Mouse (Mus musculus) E14TG2a.4 (cell line): ENCODE results near the gene Ubald2.

ENCODE experiments used
- H3K27me3 ChIP-seq: 2 replicates; pipeline ENCODE4 v1.6.1; 2014; ENCODE audit warnings: low read length, control low read depth; ENCODE audit not compliant: insufficient read depth
- H3K36me3 ChIP-seq: 2 replicates; pipeline ENCODE4 v1.6.1; 2014; ENCODE audit warnings: low read length, control low read depth; ENCODE audit not compliant: insufficient read depth
- H3K4me1 ChIP-seq: replicated peaks from 2 replicates; pipeline ENCODE4 v1.6.1; 2014; ENCODE audit warnings: low read depth, low read length, control low read depth
- H3K4me3 ChIP-seq: replicated peaks from 2 replicates; pipeline ENCODE4 v1.5.1; 2014; ENCODE audit warnings: mild to moderate bottlenecking, low read length
- H3K9me3 ChIP-seq: 2 replicates; pipeline ENCODE4 v1.6.1; 2014; ENCODE audit warnings: low read length, control low read depth
- CTCF ChIP-seq: conservative IDR thresholded peaks from 2 replicates; pipeline ENCODE4 v1.5.1; 2014; ENCODE audit warnings: low read length
- NANOG ChIP-seq: IDR thresholded peaks from 2 replicates; pipeline ENCODE4 v1.6.1; 2014; ENCODE audit warnings: borderline replicate concordance, low read length, mixed read lengths
- POU5F1 ChIP-seq: IDR thresholded peaks from 2 replicates; pipeline ENCODE4 v1.6.1; 2014; ENCODE audit warnings: low read length, borderline replicate concordance

Ubald2 gene

DNA sequence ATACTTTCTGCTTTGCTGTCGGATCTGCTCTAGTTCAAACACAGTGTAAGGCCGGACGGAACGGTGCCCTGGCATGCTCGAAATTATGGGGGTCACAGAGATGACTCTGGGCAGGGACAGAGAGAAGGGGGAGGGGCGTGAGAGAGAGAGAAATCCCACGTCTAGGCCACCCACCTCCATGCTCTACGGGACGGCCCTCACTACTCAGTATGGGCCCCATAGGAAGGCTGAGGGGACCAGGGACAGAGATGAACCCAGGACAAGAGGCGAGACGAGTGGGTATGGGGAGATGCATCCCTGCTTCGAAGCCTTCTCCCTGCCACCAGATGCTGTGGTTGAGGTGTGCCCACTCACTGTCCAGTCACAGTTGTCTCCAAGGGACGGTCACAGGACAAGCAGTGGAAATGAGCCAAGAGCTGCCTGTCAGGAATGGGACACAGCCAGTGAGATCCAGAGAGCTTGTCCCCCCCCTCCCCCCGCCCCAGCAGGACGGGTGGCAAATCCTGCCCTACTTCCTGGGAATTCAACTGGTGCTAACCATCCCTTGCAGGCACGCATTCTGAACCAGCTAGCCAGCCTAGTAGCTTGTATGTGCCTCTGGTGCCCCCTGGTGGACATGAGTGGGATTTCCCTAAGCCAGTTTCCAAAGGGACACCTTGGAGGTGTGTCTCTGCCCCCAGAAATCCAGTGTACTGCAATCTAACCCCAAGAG lies 11.9 kb downstream of the Ubald2 start:
- peak overlapping the region; percentile 70 for H3K4me3 ChIP-seq
- H3K4me1 ChIP-seq = peaks cover 71% of the 10 kb centered on the region
- peaks cover 31% of the 10 kb centered on the region for H3K27me3 ChIP-seq
- TF ChIP-seq POU5F1 (no peak), NANOG (no peak), CTCF (peak; percentile 94)
- H3K36me3 ChIP-seq = peaks cover 10% of the 10 kb centered on the region
- peaks cover 12% of the 10 kb centered on the region for H3K9me3 ChIP-seq

DNA sequence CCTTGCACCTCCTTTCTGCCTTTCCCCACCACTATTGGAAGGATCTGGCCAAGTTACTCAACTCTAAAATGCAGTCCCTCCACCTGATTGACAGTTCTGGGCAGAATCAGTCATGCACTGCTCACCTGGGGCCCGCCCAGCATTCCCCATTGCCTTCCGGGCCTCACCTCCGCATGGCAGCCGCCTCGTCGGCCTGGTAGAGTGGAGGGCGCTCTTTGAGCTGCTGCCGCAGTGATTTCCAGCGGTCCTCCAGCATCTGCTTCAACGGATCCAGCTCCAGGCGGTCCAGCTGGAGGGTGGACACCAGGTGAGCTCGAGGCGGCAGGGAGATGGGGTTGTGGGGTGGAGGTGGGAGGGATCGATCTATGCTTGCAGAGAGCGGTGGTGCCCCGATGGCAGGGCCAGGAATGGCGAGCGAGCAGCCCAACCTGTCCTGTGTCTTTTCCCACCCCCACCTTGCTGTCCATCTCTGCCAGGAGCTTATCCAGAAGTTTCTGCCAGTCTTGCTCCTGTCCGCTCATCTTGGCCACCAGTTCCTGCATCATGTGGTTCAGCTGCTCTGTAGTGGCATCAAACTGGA lies 12.5 kb downstream of the Ubald2 start:
- Histone ChIP-seq H3K4me3 (peak overlapping the region; percentile 70), H3K9me3 (peaks cover 15% of the 10 kb centered on the region), H3K4me1 (peaks cover 65% of the 10 kb centered on the region), H3K36me3 (peaks cover 6% of the 10 kb centered on the region; the same call in 1 of the 2 replicates), H3K27me3 (peaks cover 31% of the 10 kb centered on the region)
- TF ChIP-seq CTCF (no peak), POU5F1 (no peak), NANOG (no peak)

DNA sequence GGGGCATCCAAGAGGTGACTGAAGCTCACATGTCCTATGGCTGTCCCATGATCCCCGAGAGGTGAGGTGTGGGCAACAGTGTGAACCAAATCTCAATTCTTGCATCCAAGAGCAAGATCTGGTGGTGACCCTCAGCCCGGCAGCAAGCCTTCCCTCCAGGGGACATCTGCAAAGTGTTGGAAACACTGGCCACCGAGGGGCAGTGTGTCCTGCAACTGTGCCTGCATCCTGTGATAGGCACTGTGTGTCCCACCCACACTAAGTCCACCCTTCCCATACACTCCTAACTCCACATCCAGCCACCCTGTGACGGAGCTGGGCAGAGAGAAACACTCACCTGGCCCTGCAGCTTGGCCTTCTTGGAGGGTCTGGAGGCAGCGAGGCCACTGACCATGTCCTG lies 13.9 kb downstream of the Ubald2 start:
- H3K4me3 ChIP-seq = no peak overlapping the region
- peaks cover 15% of the 10 kb centered on the region for H3K9me3 ChIP-seq
- peaks cover 31% of the 10 kb centered on the region for H3K27me3 ChIP-seq
- H3K4me1 ChIP-seq = peaks cover 50% of the 10 kb centered on the region
- H3K36me3 ChIP-seq = no peaks in the 10 kb centered on the region
- no peak for TF ChIP-seq CTCF
- TF ChIP-seq NANOG = no peak
- no peak for TF ChIP-seq POU5F1

DNA sequence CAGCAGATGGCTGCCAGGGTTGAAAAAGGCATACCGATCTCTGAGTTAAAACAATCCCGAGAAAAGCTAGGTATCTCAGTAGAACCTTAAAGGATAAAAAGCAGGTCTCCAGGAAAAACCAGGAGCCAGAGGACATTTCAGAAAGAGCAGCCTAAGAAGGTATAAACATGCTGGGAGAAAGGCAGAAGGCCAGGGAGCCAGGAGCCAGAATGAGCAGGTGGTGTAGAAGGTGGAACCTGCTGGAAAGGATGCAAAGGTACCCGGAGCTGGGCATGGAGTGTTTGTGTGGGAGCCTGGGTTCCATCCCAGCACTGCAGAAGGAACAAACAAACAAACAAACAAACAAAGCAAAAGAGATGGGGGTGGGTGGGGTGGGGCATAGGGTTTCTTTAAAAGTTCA lies 15.4 kb downstream of the Ubald2 start:
- Histone ChIP-seq H3K36me3 (no peaks in the 10 kb centered on the region), H3K27me3 (peaks cover 39% of the 10 kb centered on the region), H3K9me3 (peaks cover 15% of the 10 kb centered on the region), H3K4me3 (no peak overlapping the region), H3K4me1 (peaks cover 47% of the 10 kb centered on the region)
- TF ChIP-seq CTCF (no peak), POU5F1 (no peak), NANOG (no peak)

DNA sequence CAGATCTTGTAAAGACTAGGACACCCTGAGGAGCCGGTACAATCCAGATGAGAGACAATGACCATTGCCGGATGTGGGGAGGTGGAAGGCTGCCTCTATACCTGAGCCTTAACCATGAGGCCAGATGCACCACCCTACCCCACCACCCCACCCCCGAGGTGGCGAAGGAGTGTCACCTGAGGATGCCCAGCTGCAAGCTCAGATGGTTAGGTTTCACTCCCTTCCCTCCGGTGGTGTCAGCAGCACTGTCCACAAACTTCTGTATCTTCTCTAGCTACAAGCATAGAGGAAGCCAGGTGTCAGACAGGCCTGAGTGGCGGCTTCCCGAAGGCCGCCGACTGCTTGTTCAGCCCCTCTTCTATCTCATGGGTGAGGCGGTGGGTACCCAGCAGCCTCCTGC lies 20.0 kb downstream of the Ubald2 start:
- Histone ChIP-seq H3K36me3 (no peaks in the 10 kb centered on the region), H3K27me3 (peaks cover 23% of the 10 kb centered on the region), H3K4me3 (0 out of 2 replicates have a peak overlapping the region, but pooled peaks have one; percentile 23), H3K9me3 (peaks cover 15% of the 10 kb centered on the region), H3K4me1 (peaks cover 33% of the 10 kb centered on the region)
- TF ChIP-seq NANOG = no peak

DNA sequence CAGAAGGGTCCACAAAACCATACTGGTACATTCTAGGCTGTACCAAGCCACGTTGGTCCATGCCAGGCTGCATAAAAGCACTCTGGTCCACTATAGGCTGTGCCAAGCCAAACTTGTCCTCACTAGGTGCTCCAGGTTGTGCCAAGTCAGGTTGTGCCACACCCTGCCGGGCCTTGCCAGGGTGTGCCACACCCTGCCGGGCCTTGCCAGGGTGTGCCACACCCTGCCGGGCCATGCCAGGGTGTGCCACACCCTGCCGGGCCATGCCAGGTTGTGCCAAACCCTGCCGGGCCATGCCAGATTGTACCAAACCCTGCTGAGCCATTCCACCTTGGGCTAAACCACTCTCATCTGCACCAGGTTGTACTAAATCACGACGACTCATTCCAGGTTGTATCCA lies 22.3 kb downstream of the Ubald2 start:
- Histone ChIP-seq H3K4me1 (peaks cover 49% of the 10 kb centered on the region), H3K36me3 (no peaks in the 10 kb centered on the region)
- TF ChIP-seq CTCF (no peak), POU5F1 (no peak), NANOG (no peak)

DNA sequence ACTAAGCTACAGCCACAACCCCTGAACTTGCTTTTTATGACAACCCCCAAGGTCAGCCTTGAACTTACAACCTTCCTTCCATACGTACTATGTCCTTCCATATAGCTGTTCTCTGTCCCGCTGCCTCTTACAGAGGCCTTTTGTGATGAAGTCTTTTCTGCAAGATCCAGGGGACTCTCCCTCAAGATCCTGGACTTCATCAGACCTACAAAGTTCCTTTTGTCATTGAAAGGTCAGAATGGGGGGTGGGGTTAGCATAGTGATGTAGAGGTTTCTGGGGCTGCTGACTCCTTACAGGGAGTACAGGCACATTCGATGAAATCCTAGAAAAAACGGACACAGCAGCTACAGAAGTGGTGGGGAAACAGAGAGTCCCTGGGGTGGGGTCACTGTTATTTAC lies 25.9 kb downstream of the Ubald2 start:
- H3K4me1 ChIP-seq = peaks cover 42% of the 10 kb centered on the region
- no peaks in the 10 kb centered on the region for H3K9me3 ChIP-seq
- H3K4me3 ChIP-seq = no peak overlapping the region
- H3K36me3 ChIP-seq = no peaks in the 10 kb centered on the region
- TF ChIP-seq CTCF (no peak), NANOG (no peak), POU5F1 (no peak)
- peaks cover 10% of the 10 kb centered on the region for H3K27me3 ChIP-seq

More for the DNA sequence above, 22.3 kb downstream of the Ubald2 start:
- H3K9me3 ChIP-seq = no peaks in the 10 kb centered on the region
- H3K27me3 ChIP-seq = peaks cover 19% of the 10 kb centered on the region
- no peak overlapping the region for H3K4me3 ChIP-seq

DNA sequence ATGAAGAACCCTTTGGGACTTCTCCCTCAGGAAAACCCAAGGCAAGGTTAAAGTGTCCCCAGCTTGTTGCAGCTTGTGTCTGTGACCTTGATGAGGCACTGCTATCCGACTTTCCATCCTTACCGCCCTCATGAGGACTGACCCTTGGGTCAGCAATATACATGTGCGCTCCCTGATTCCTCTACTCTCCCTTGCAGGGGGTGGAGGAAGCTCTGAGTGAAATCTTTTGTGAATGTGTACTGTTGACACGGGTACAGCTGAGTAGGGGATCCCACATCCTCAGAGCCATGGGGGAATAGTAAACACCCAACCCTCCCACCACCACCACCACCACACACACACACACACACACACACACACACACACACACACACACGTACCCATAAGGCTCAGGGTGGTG lies 29.4 kb downstream of the Ubald2 start:
- no peaks in the 10 kb centered on the region for H3K9me3 ChIP-seq
- H3K4me1 ChIP-seq = peaks cover 39% of the 10 kb centered on the region
- H3K27me3 ChIP-seq = no peaks in the 10 kb centered on the region
- no peak for TF ChIP-seq NANOG
- no peak for TF ChIP-seq CTCF
- TF ChIP-seq POU5F1 = no peak
- no peaks in the 10 kb centered on the region for H3K36me3 ChIP-seq
- no peak overlapping the region for H3K4me3 ChIP-seq
